Mouse (Mus musculus) myocyte (in vitro differentiated cells): Measurements from ENCODE around the gene Ubtd1. TPM values are rescaled to one million over a fixed set of nuclear protein-coding genes. Genes with fewer than 3 reads are reported as not detected.

Source experiments
- H3K27me3 ChIP-seq: one replicate; pipeline ENCODE4 v1.6.1; 2011; ENCODE audit not compliant: control insufficient read depth, insufficient read depth, insufficient read length
- H3K36me3 ChIP-seq: one replicate; pipeline ENCODE4 v1.6.1; 2011; ENCODE audit not compliant: control insufficient read depth, insufficient read depth
- H3K4me2 ChIP-seq: one replicate; pipeline ENCODE4 v1.6.1; 2011; ENCODE audit warnings: low read depth, control low read depth
- H3K4me3 ChIP-seq: one replicate; pipeline ENCODE4 v1.5.1; 2011; ENCODE audit warnings: mild to moderate bottlenecking, control low read depth, moderate library complexity
- H3K79me2 ChIP-seq: one replicate; pipeline ENCODE4 v1.6.1; 2011; ENCODE audit not compliant: control insufficient read depth, insufficient read depth
- H3ac ChIP-seq: one replicate; pipeline ENCODE4 v1.6.1; 2011; ENCODE audit not compliant: control insufficient read depth, insufficient read length
- CEBPB ChIP-seq: IDR thresholded peaks from 2 replicates; pipeline ENCODE4 v1.6.1; 2011; ENCODE audit warnings: mild to moderate bottlenecking, moderate library complexity; ENCODE audit not compliant: poor library complexity, insufficient read depth, severe bottlenecking
- E2F4 ChIP-seq: IDR thresholded peaks from one replicate; pipeline ENCODE4 v1.6.1; 2011; ENCODE audit warnings: mild to moderate bottlenecking, control low read depth, moderate library complexity; ENCODE audit not compliant: insufficient read depth
- MAX ChIP-seq: IDR thresholded peaks from one replicate; pipeline ENCODE4 v1.6.1; 2011; ENCODE audit warnings: low read depth, mild to moderate bottlenecking, control low read depth
- MYOD1 ChIP-seq, 3 experiments: IDR thresholded peaks; one replicate each; pipeline ENCODE4 v1.6.1; 2011; ENCODE audit warnings: control low read depth in 2 of 3, low read depth in 2 of 3, mild to moderate bottlenecking in 2 of 3, moderate library complexity in 1 of 3; ENCODE audit not compliant: insufficient read length in 2 of 3, control insufficient read depth in 1 of 3
- MYOG ChIP-seq, 3 experiments: IDR thresholded peaks; one replicate each; pipeline ENCODE4 v1.6.1; 2011; ENCODE audit warnings: control low read depth in 2 of 3, low read depth in 2 of 3, mild to moderate bottlenecking in 2 of 3; ENCODE audit not compliant: insufficient read length in 2 of 3, control insufficient read depth in 1 of 3, insufficient read depth in 1 of 3
- POLR2A ChIP-seq: IDR thresholded peaks from one replicate; pipeline ENCODE4 v1.6.1; 2011; ENCODE audit warnings: low read depth, mild to moderate bottlenecking, control low read depth, moderate library complexity; ENCODE audit not compliant: insufficient read length
- POLR2AphosphoS2 ChIP-seq: IDR thresholded peaks from one replicate; pipeline ENCODE4 v1.6.1; 2011; ENCODE audit warnings: low read depth, control low read depth; ENCODE audit not compliant: insufficient read length
- REST ChIP-seq: IDR thresholded peaks from one replicate; pipeline ENCODE4 v1.6.1; 2011; ENCODE audit warnings: mild to moderate bottlenecking, control low read depth, moderate library complexity; ENCODE audit not compliant: insufficient read depth, insufficient read length
- SRF ChIP-seq: IDR thresholded peaks from one replicate; pipeline ENCODE4 v1.6.1; 2011; ENCODE audit warnings: low read depth; ENCODE audit not compliant: control insufficient read depth, insufficient read length
- TCF12 ChIP-seq: IDR thresholded peaks from one replicate; pipeline ENCODE4 v1.6.1; 2011; ENCODE audit warnings: mild to moderate bottlenecking, control low read depth; ENCODE audit not compliant: poor library complexity, insufficient read depth, severe bottlenecking
- TCF3 ChIP-seq: IDR thresholded peaks from one replicate; pipeline ENCODE4 v1.6.1; 2011; ENCODE audit warnings: low read depth, control low read depth; ENCODE audit not compliant: insufficient read length
- USF1 ChIP-seq: IDR thresholded peaks from one replicate; pipeline ENCODE4 v1.6.1; 2011; ENCODE audit warnings: low read depth, mild to moderate bottlenecking, control low read depth, moderate library complexity
- polyA plus RNA-seq: library from polyadenylated mRNA; unstranded; fragments of >200 nt; fragmentation: generic; extraction: Trizol; gene quantifications from one replicate; pipeline ENCODE4 v1.2.1, GENCODE M21; 2012; ENCODE audit warnings: missing spikeins

Ubtd1 gene
- polyA plus RNA-seq, 1 experiment, result 141 TPM

DNA sequence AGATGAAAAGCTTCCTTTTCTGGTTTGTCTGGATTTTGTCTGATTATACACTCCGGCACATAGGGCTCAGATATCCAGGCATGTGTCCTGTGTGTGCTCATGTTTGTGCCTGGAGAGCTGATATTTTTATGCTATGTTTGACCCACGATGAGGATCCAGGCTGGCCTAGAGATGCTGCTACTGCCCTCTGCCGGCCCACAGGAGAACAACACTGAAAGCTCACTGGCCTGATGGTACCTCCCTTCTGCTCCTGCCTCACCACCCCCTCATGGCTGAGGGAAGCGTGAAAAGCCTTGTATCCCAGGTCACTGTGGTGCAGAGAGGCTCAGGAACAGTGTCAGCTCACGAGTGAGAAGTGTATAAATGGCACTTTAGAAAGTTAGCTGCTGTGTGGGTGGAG, 44.6 kb downstream of the Ubtd1 start:
- Histone ChIP-seq H3K4me2 (peak overlapping the region; percentile 31), H3K36me3 (no peaks in the 10 kb centered on the region), H3K4me3 (no peak overlapping the region), H3ac (no peak overlapping the region), H3K27me3 (no peaks in the 10 kb centered on the region), H3K79me2 (peaks cover 91% of the 10 kb centered on the region)
- TF ChIP-seq MAX (no peak), MYOD1 (IDR thresholded peaks at IDR 0.05; ENCODE audit: control insufficient read depth in 1 of 3, insufficient read length in 2 of 3, low read depth in 2 of 3) (no peak), TCF3 (no peak), USF1 (no peak), TCF12 (no peak), SRF (no peak), POLR2A (no peak), MYOG (IDR thresholded peaks at IDR 0.05; ENCODE audit: control insufficient read depth in 1 of 3, insufficient read depth in 1 of 3, insufficient read length in 2 of 3, low read depth in 2 of 3) (no peak), CEBPB (no peak), E2F4 (no peak), REST (no peak), POLR2AphosphoS2 (no peak)

DNA sequence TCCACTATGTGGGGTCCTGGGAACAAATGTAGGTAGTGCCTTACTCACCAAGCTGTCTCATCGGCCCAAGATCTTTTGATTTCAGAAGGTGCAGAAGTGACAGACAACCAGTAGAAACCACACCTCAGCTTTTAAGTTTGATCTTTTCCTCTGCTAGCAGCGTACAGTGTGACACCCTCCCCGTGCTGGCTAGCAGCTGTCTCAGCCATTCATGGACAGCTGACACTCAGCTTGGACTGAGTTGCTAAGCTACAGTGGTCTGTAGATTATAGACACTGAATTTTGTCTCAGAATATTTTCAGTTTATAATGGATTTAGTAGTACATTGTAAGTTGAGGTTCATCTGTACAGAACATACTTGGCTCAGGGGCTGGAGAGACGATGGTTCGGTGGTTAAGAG, 49.5 kb downstream of the Ubtd1 start:
- Histone ChIP-seq H3K79me2 (peaks cover 50% of the 10 kb centered on the region), H3ac (no peak overlapping the region), H3K27me3 (no peaks in the 10 kb centered on the region), H3K4me3 (no peak overlapping the region), H3K4me2 (peak overlapping the region; percentile 25), H3K36me3 (peaks cover 15% of the 10 kb centered on the region)
- TF ChIP-seq MYOG (IDR thresholded peaks at IDR 0.05; ENCODE audit: control insufficient read depth in 1 of 3, insufficient read depth in 1 of 3, insufficient read length in 2 of 3, low read depth in 2 of 3) (peak; percentile 62 to 91 (median 77)), TCF12 (peak; percentile 64), MYOD1 (IDR thresholded peaks at IDR 0.05; ENCODE audit: control insufficient read depth in 1 of 3, insufficient read length in 2 of 3, low read depth in 2 of 3) (peak; percentile 97 to 99 (median 98)), TCF3 (peak; percentile 76), CEBPB (no peak), USF1 (no peak), POLR2AphosphoS2 (peak; percentile 3)

DNA sequence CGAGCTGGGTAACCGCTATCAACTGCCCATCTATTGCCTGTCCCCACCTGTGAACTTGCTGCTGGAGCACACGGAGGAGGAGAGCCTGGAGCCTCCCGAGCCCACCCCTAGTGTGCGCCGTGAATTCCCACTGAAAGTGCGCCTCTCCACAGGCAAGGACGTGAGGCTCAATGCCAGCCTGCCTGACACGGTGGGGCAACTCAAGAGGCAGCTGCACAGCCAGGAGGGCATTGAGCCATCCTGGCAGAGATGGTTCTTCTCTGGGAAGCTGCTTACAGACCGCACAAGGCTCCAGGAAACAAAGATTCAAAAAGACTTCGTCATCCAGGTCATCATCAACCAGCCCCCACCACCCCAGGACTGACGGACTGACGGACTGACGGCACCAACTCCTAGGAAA, 52.0 kb downstream of the Ubtd1 start:
- H3K27me3 ChIP-seq, result no peaks in the 10 kb centered on the region
- TF ChIP-seq USF1, result no peak
- peaks cover 25% of the 10 kb centered on the region for H3K79me2 ChIP-seq
- H3K36me3 ChIP-seq, result peaks cover 15% of the 10 kb centered on the region
- H3K4me2 ChIP-seq, result no peak overlapping the region
- H3ac ChIP-seq, result no peak overlapping the region
- no peak overlapping the region for H3K4me3 ChIP-seq

DNA sequence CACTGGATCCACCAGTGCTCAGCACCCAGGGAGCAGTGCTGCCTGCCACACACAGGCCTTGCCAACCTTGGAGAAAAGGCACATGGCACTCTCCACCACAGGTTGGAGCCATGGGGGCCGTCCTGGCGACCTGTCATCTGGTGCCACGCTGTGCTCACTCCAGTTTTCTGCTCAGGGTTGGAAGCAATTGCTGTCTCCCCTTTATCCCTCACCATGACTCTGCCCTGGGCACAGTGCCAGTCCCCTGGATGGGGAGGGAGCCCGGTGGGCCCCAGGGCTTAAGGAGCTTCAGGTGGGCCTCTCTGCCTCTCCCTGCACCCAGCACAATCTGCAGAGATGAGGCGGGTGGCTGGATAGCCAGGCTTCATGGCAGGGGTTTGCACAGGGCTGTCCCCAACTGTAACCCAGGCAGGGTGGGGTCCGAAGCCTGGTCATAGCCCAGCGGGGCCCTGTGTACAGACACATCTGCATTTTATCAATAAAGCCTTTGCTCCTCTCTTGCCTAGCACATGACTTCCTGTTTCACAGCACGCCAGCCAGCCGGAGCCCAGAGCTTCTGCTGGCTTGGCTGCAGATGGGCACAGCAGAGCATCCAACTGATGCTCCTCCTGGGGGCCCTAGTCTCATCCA, 52.7 kb downstream of the Ubtd1 start:
- H3ac ChIP-seq, result no peak overlapping the region

DNA sequence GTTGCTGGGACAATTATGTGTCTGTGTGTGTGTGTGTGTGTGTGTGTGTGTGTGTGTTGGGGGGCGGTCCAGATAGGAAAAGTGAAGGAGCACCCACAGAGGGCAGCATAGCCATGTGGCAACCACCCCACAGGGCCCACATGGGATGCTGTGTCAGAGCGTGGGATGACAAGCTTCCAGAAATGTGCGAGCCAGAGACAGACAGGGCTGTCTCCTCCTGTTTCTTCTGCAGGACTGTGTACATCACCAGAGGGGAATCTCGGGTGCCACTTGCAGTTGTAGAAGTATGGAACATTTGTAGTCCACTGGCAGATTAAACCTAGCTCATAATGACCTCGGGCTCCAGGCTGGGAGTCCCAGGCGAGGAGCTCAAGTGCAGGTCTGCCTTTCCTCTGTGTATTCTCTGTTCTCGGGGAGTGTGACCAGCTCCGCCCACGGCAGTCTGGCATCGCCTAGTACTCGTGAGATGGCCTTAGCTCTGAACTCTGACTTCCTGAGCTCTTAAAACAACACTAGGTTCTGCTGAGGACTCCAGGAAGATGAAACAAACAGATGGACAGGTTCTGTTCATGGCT, 53.4 kb downstream of the Ubtd1 start:
- Histone ChIP-seq H3ac (no peak overlapping the region), H3K4me2 (no peak overlapping the region)
- TF ChIP-seq CEBPB (no peak), TCF3 (no peak), MAX (no peak), TCF12 (no peak), POLR2A (no peak), SRF (no peak), MYOG (IDR thresholded peaks at IDR 0.05; ENCODE audit: control insufficient read depth in 1 of 3, insufficient read depth in 1 of 3, insufficient read length in 2 of 3, low read depth in 2 of 3) (no peak), E2F4 (no peak), USF1 (no peak), POLR2AphosphoS2 (no peak), MYOD1 (IDR thresholded peaks at IDR 0.05; ENCODE audit: control insufficient read depth in 1 of 3, insufficient read length in 2 of 3, low read depth in 2 of 3) (no peak), REST (no peak)

More for the DNA sequence above, 52.7 kb downstream of the Ubtd1 start:
- Histone ChIP-seq H3K27me3 (no peaks in the 10 kb centered on the region), H3K4me2 (no peak overlapping the region), H3K79me2 (peaks cover 19% of the 10 kb centered on the region), H3K4me3 (no peak overlapping the region), H3K36me3 (peaks cover 15% of the 10 kb centered on the region)
- TF ChIP-seq POLR2AphosphoS2, result no peak
- no peak for TF ChIP-seq MAX
- no peak for TF ChIP-seq POLR2A
- no peak for TF ChIP-seq SRF
- no peak for TF ChIP-seq MYOD1 (IDR thresholded peaks at IDR 0.05; ENCODE audit: control insufficient read depth in 1 of 3, insufficient read length in 2 of 3, low read depth in 2 of 3)
- no peak for TF ChIP-seq E2F4
- TF ChIP-seq TCF12, result no peak
- no peak for TF ChIP-seq REST
- no peak for TF ChIP-seq USF1
- no peak for TF ChIP-seq TCF3
- TF ChIP-seq MYOG (IDR thresholded peaks at IDR 0.05; ENCODE audit: control insufficient read depth in 1 of 3, insufficient read depth in 1 of 3, insufficient read length in 2 of 3, low read depth in 2 of 3), result no peak
- TF ChIP-seq CEBPB, result no peak

More for the DNA sequence above, 53.4 kb downstream of the Ubtd1 start:
- Histone ChIP-seq H3K4me3 (no peak overlapping the region), H3K36me3 (peaks cover 15% of the 10 kb centered on the region), H3K27me3 (no peaks in the 10 kb centered on the region), H3K79me2 (peaks cover 12% of the 10 kb centered on the region)
